Mouse (Mus musculus): ENCODE measurements around the gene Prune1.
"Not testable (repeated sequence)": the region's sequence is repeated elsewhere in the genome, so short reads cannot be mapped to it uniquely, and the experiment has no call there.

Prune1 gene

GRCm38 (mm10) chr3:95235386-95236301 lies 46.2 kb downstream of the Prune1 start:
- DNase-seq: no peak

- no peak for DNase-seq
These were observed 48.4 kb downstream of the Prune1 start for GRCm38 (mm10) chr3:95233303-95233980.

GRCm38 (mm10) chr3:95232771-95233170 lies 49.1 kb downstream of the Prune1 start:
- DNase-seq: no peak

- DNase-seq: no peak
These were observed 50.3 kb downstream of the Prune1 start, which contains the start of gene Mllt11 for GRCm38 (mm10) chr3:95231298-95232221. Mllt11 (minus strand) TSS chr3:95232171.

- no peak for DNase-seq
These were observed 51.2 kb downstream of the Prune1 start for GRCm38 (mm10) chr3:95230495-95231297.

GRCm38 (mm10) chr3:95229781-95230494 lies 51.9 kb downstream of the Prune1 start:
- peak; percentile 44 for DNase-seq

- DNase-seq: peak; percentile 73
These were observed 52.7 kb downstream of the Prune1 start for GRCm38 (mm10) chr3:95228894-95229780.

- DNase-seq: peak; percentile 90
These were observed 53.6 kb downstream of the Prune1 start, which contains the start of gene Cdc42se1 for GRCm38 (mm10) chr3:95228148-95228893. Cdc42se1 (plus strand) TSS chr3:95228732.

- no peak for DNase-seq
These were observed 54.7 kb downstream of the Prune1 start for GRCm38 (mm10) chr3:95227214-95227613.

GRCm38 (mm10) chr3:95224295-95224694 lies 57.6 kb downstream of the Prune1 start:
- no peak for DNase-seq

- DNase-seq: no peak
These were observed 58.8 kb downstream of the Prune1 start for GRCm38 (mm10) chr3:95223041-95223440.

- DNase-seq: no peak
These were observed 63.3 kb downstream of the Prune1 start for GRCm38 (mm10) chr3:95218466-95219137.

- peak; percentile 93 for DNase-seq
These were observed 64.4 kb downstream of the Prune1 start, which contains the start of gene Gabpb2 for GRCm38 (mm10) chr3:95217255-95218134. Gabpb2 (minus strand) TSS chr3:95217916.

GRCm38 (mm10) chr3:95216655-95217254 lies 65.1 kb downstream of the Prune1 start:
- no peak for DNase-seq

GRCm38 (mm10) chr3:95213609-95213975 lies 68.3 kb downstream of the Prune1 start:
- no peak for DNase-seq

GRCm38 (mm10) chr3:95212889-95213608 lies 68.8 kb downstream of the Prune1 start:
- DNase-seq: not testable (repeated sequence)
